Mouse (Mus musculus) heart, postnatal 0 days (tissue): Measurements from ENCODE around the gene Prr36.

Experiments used
- CTCF ChIP-seq: IDR thresholded peaks from 2 replicates; pipeline ENCODE4 v1.5.1; 2016; ENCODE audit warnings: antibody characterized with exemption, control low read depth, low read depth
- EP300 ChIP-seq: IDR thresholded peaks from 2 replicates; pipeline ENCODE4 v1.6.1; 2016; ENCODE audit warnings: antibody characterized with exemption, low read depth

DNA sequence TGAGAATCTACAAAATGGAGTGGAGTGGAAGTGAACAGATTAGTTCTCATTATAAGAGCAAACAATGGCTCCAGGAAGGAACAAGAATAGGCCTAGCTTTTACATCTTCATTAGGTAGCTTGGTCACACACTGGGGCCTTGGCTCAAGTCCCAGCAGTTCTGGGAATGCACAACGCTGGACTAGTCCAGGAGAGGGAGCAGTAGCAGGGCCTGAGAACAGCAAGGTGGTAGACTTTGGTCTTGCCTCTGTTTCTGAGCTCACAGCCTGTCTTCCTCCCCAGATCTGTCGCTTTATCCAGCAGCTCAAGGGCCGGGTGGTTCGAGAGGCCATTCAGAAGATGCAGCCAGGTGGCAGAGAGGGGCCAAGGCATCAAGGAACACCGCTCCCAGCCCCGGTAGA is 36.7 kb upstream of the Prr36 start:
- TF ChIP-seq EP300, result no peak
- TF ChIP-seq CTCF, result peak; percentile 55
